Mouse (Mus musculus) C2C12 (cell line): ENCODE measurements around the gene Rnf26.

Experiments
- CTCF ChIP-seq: IDR thresholded peaks from one replicate; pipeline ENCODE4 v1.5.1; 2011; ENCODE audit not compliant: control insufficient read depth, insufficient read depth, insufficient read length
- FOSL1 ChIP-seq: IDR thresholded peaks from one replicate; pipeline ENCODE4 v1.8.0; 2011; ENCODE audit warnings: mild to moderate bottlenecking, low read length; ENCODE audit not compliant: poor library complexity, insufficient read depth, severe bottlenecking
- MAX ChIP-seq: IDR thresholded peaks from one replicate; pipeline ENCODE4 v1.6.1; 2011; ENCODE audit warnings: mild to moderate bottlenecking, control low read depth
- USF1 ChIP-seq: IDR thresholded peaks from one replicate; pipeline ENCODE4 v1.6.1; 2011; ENCODE audit warnings: low read depth, mild to moderate bottlenecking, control low read depth, moderate library complexity

- TF ChIP-seq MAX (no peak), USF1 (no peak), CTCF (no peak), FOSL1 (no peak)
Observed at GRCm38 (mm10) chr9:44144023-44144717, 30.9 kb upstream of the Rnf26 start.
